ENCODE assay signal across 21 mouse cellular contexts in genomic region chr17:35259621-35260020, GRCm38 (mm10). TPM values are rescaled to one million over a fixed set of nuclear protein-coding genes. Genes with fewer than 3 reads are reported as not detected.
DNase-seq lines count a peak whose midpoint lies in the region; ATAC-seq and TF ChIP-seq lines count a peak whose summit lies in the region.
"Had no signal": no experiment of that assay in that cellular context is flagged by ENCODE, and none has a peak within 500 bp of the region (broad histone marks: within the 10 kb centered on the region; RNA-seq: fewer than 3 reads in every experiment).

No protein-coding gene starts in this region.

- peaks cover 3% of the 10 kb centered on the region; the same call in 1 of the 2 replicates for H3K36me3 ChIP-seq in heart, adult 2 months (ENCODE audit: control insufficient read depth, insufficient read depth, low read length)
- H3K36me3 ChIP-seq in lung, postnatal 0 days (ENCODE audit: insufficient read depth, low read length) = no peaks in the 10 kb centered on the region
- H3K36me3 ChIP-seq in macrophage (ENCODE audit: inconsistent target) = peaks cover 2% of the 10 kb centered on the region; the same call in 1 of the 2 replicates
- H3K36me3 ChIP-seq: embryonic facial prominence, embryonic 13.5 days; forebrain, embryonic 15.5 days; limb, embryonic 13.5 days had no signal

- H3K9me3 ChIP-seq in lung, postnatal 0 days (ENCODE audit: low read length) = no peaks in the 10 kb centered on the region
- H3K9me3 ChIP-seq: embryonic facial prominence, embryonic 13.5 days; forebrain, embryonic 15.5 days; hindbrain, embryonic 10.5 days; limb, embryonic 13.5 days had no signal

- TF ChIP-seq POLR2A in heart, adult 2 months (IDR thresholded peaks at IDR 0.05; ENCODE audit: insufficient read depth, low read depth, low read length) = no peak
- TF ChIP-seq POLR2A in bone marrow, adult 2 months (IDR thresholded peaks at IDR 0.05; ENCODE audit: borderline replicate concordance, control insufficient read depth, low read depth, low read length) = no peak

- TF ChIP-seq CTCF in heart, adult 2 months (IDR thresholded peaks at IDR 0.05) = no peak
- no peak for TF ChIP-seq CTCF in lung, postnatal 0 days (IDR thresholded peaks at IDR 0.05)
- TF ChIP-seq CTCF in bone marrow, adult 2 months (IDR thresholded peaks at IDR 0.05; ENCODE audit: control insufficient read depth, insufficient read depth, low read length) = no peak

- ATAC-seq in lung, postnatal 0 days = no peak
- ATAC-seq: forebrain, embryonic 15.5 days; hindbrain, postnatal 0 days had no signal

- TF ChIP-seq EP300 in heart, adult 2 months (IDR thresholded peaks at IDR 0.05; ENCODE audit: insufficient read depth, low read depth, low read length) = no peak
- TF ChIP-seq EP300 in lung, postnatal 0 days (IDR thresholded peaks at IDR 0.05) = no peak

- no peak overlapping the region for H3K9ac ChIP-seq in heart, adult 2 months (ENCODE audit: low read depth, low read length)
- no peak overlapping the region for H3K9ac ChIP-seq in lung, postnatal 0 days (replicated peaks; ENCODE audit: low read depth)
- H3K9ac ChIP-seq: embryonic facial prominence, embryonic 13.5 days; forebrain, embryonic 15.5 days; limb, embryonic 13.5 days had no signal

- intact Hi-C loops in heart, adult 2 months (cut with DNase I) = loop anchor here (5.0 kb wide), 1 partner anchor 33 kb away; no protein-coding TSS in a partner anchor

- no peak overlapping the region for H3K4me2 ChIP-seq in lung, postnatal 0 days (replicated peaks; ENCODE audit: low read depth, low read length)
- H3K4me2 ChIP-seq: embryonic facial prominence, embryonic 13.5 days; forebrain, embryonic 15.5 days; limb, embryonic 13.5 days; midbrain, embryonic 11.5 days had no signal

- no peak for DNase-seq in heart, adult 2 months
- no peak for DNase-seq in heart, adult 8-10 months (ENCODE audit: low spot score)
- no peak for DNase-seq in lung, postnatal 0 days (ENCODE audit: low spot score)
- DNase-seq in lung, postnatal 14 days = no peak
- no peak for DNase-seq in embryo, embryonic 10.5 days (ENCODE audit: low spot score)
- DNase-seq: adrenal gland, adult 8-10 months; cerebellum, adult 2 months; kidney, postnatal 14 days; layer of hippocampus, postnatal 36 days had no signal

- H3K4me3 ChIP-seq in heart, adult 2 months = no peak overlapping the region
- no peak overlapping the region for H3K4me3 ChIP-seq in lung, postnatal 0 days (ENCODE audit: low read depth, low read length)
- no peak overlapping the region for H3K4me3 ChIP-seq in bone marrow, adult 2 months (replicated peaks; ENCODE audit: control insufficient read depth, low read depth, low read length)
- H3K4me3 ChIP-seq in macrophage (ENCODE audit: inconsistent target) = no peak overlapping the region
- H3K4me3 ChIP-seq: embryonic facial prominence, embryonic 13.5 days; forebrain, embryonic 15.5 days; hindbrain, embryonic 10.5 days; layer of hippocampus, adult 2 months; limb, embryonic 13.5 days had no signal

- WGBS in heart, adult 2 months = 63% methylated on average over 4 of the region's 4 CpGs
- WGBS in lung, postnatal 0 days = 74% methylated on average over 4 of the region's 4 CpGs
- 88% methylated on average over 4 of the region's 4 CpGs for WGBS in bone marrow, adult 2 months
- 93% methylated on average over 4 of the region's 4 CpGs for WGBS in macrophage (ENCODE audit: missing documents)

- H3K79me2 ChIP-seq in heart, adult 2 months (replicated peaks; ENCODE audit: control insufficient read depth, insufficient read depth, low read length) = no peaks in the 10 kb centered on the region
- H3K79me2 ChIP-seq in macrophage (ENCODE audit: inconsistent target) = peaks cover 15% of the 10 kb centered on the region

- no peaks in the 10 kb centered on the region; the same call in 1 of the 2 replicates for H3K4me1 ChIP-seq in heart, adult 2 months (ENCODE audit: control insufficient read depth, insufficient read depth, low read length)
- no peaks in the 10 kb centered on the region; the same call in 1 of the 2 replicates for H3K4me1 ChIP-seq in lung, postnatal 0 days (ENCODE audit: insufficient read depth, low read depth, low read length)
- peaks cover 6% of the 10 kb centered on the region for H3K4me1 ChIP-seq in bone marrow, adult 2 months (ENCODE audit: control insufficient read depth, insufficient read depth, low read length)

- peak overlapping the region; percentile 89 for H3K27ac ChIP-seq in heart, adult 2 months
- 0 out of 2 replicates have a peak overlapping the region, but pooled peaks have one; percentile 20 for H3K27ac ChIP-seq in lung, postnatal 0 days (ENCODE audit: low read length)
- H3K27ac ChIP-seq in bone marrow, adult 2 months (ENCODE audit: control insufficient read depth, insufficient read depth, low read depth, low read length, poor library complexity) = peak overlapping the region; percentile 84
- H3K27ac ChIP-seq in macrophage = peak overlapping the region; percentile 98
- H3K27ac ChIP-seq: embryonic facial prominence, embryonic 13.5 days; forebrain, embryonic 15.5 days; hindbrain, embryonic 10.5 days; hindbrain, postnatal 0 days; layer of hippocampus, adult 2 months; limb, embryonic 13.5 days had no signal

- H3K27me3 ChIP-seq in heart, adult 2 months (ENCODE audit: control insufficient read depth, insufficient read depth, low read length) = no peaks in the 10 kb centered on the region
- H3K27me3 ChIP-seq in lung, postnatal 0 days (replicated peaks; ENCODE audit: insufficient read depth, low read length) = no peaks in the 10 kb centered on the region
- H3K27me3 ChIP-seq: forebrain, embryonic 15.5 days had no signal

RNA-seq across cellular contexts. Expression of gene H2-D1, which starts 2.9 kb away (rescaled TPM):
- 100 to 1,000 TPM; 105 to 131 TPM for total RNA-seq in heart, adult 2 months (2021)
- 222 and 286 TPM in 2 replicates for polyA plus RNA-seq in heart, adult 2 months (2012; rRNA removed)
- total RNA-seq in heart, adult 8-10 months (2022) = 100 to 1,000 TPM; 108 to 169 (median 117) TPM
- 530 and 579 TPM in 2 replicates for polyA plus RNA-seq in lung, postnatal 0 days (2015; fragmentation: Nextera tagmentation; extraction: Ambion mirVana)
- 399 and 727 TPM in 2 replicates for polyA plus RNA-seq in bone marrow, adult 2 months (2011; ENCODE audit: insufficient read depth, insufficient read length, low replicate concordance, missing spikeins)
- total RNA-seq in macrophage (2018; cell fraction: chromatin; rRNA removed) = 1,000 to 10,000 TPM; 1,047 to 3,424 (median 2,210) TPM
- total RNA-seq in macrophage (2018; cell fraction: cytosol; rRNA removed) = 1,000 to 10,000 TPM; 3,633 to 6,553 (median 5,167) TPM
- total RNA-seq in macrophage (2018; cell fraction: nucleus; rRNA removed) = over 10,000 TPM in 1 of 26 experiments, 1,000 to 10,000 TPM in 25; 2,886 to 10,022 (median 6,458) TPM
- 2,972 to 5,352 TPM (median 3,334 TPM) in 3 replicates for polyA plus RNA-seq in macrophage (2018)

RNA-seq across cellular contexts. Expression of gene Ddx39b, which starts 18.1 kb away (rescaled TPM):
- 10 to 100 TPM; 82.3 to 83.4 TPM for total RNA-seq in heart, adult 2 months (2021)
- polyA plus RNA-seq in heart, adult 2 months (2012; rRNA removed) = 148 and 178 TPM in 2 replicates
- 10 to 100 TPM; 76.7 to 92.1 (median 86.6) TPM for total RNA-seq in heart, adult 8-10 months (2022)
- 161 and 170 TPM in 2 replicates for polyA plus RNA-seq in lung, postnatal 0 days (2015; fragmentation: Nextera tagmentation; extraction: Ambion mirVana)
- 275 and 374 TPM in 2 replicates for polyA plus RNA-seq in bone marrow, adult 2 months (2011; ENCODE audit: insufficient read depth, insufficient read length, low replicate concordance, missing spikeins)
- 100 to 1,000 TPM; 305 to 692 (median 502) TPM for total RNA-seq in macrophage (2018; cell fraction: chromatin; rRNA removed)
- total RNA-seq in macrophage (2018; cell fraction: cytosol; rRNA removed) = 100 to 1,000 TPM in 13 of 26 experiments, 10 to 100 TPM in 13; 75.9 to 135 (median 100) TPM
- total RNA-seq in macrophage (2018; cell fraction: nucleus; rRNA removed) = 100 to 1,000 TPM; 313 to 609 (median 458) TPM
- polyA plus RNA-seq in macrophage (2018) = 113 to 158 TPM (median 122 TPM) in 3 replicates

RNA-seq across cellular contexts. Expression of gene Nfkbil1, which starts 24.0 kb away (rescaled TPM):
- 1 to 10 TPM; 6.5 to 8.2 TPM for total RNA-seq in heart, adult 2 months (2021)
- 3.9 and 5.0 TPM in 2 replicates for polyA plus RNA-seq in heart, adult 2 months (2012; rRNA removed)
- total RNA-seq in heart, adult 8-10 months (2022) = 1 to 10 TPM; 8.2 to 9.4 (median 8.5) TPM
- polyA plus RNA-seq in lung, postnatal 0 days (2015; fragmentation: Nextera tagmentation; extraction: Ambion mirVana) = 11.2 and 12.2 TPM in 2 replicates
- 9.9 and 24.9 TPM in 2 replicates for polyA plus RNA-seq in bone marrow, adult 2 months (2011; ENCODE audit: insufficient read depth, insufficient read length, low replicate concordance, missing spikeins)
- 10 to 100 TPM in 24 of 26 experiments, 1 to 10 TPM in 2; 6.7 to 47.8 (median 25.9) TPM for total RNA-seq in macrophage (2018; cell fraction: chromatin; rRNA removed)
- 10 to 100 TPM in 22 of 26 experiments, 1 to 10 TPM in 4; 8.7 to 22.2 (median 18.1) TPM for total RNA-seq in macrophage (2018; cell fraction: cytosol; rRNA removed)
- 10 to 100 TPM in 22 of 26 experiments, 1 to 10 TPM in 4; 8.6 to 27.7 (median 18.6) TPM for total RNA-seq in macrophage (2018; cell fraction: nucleus; rRNA removed)
- 8.3 to 16.7 TPM (median 14.8 TPM) in 3 replicates for polyA plus RNA-seq in macrophage (2018)

RNA-seq across cellular contexts. Expression of gene Atp6v1g2, which starts 26.2 kb away (rescaled TPM):
- total RNA-seq in heart, adult 2 months (2021) = 1 to 10 TPM; 3.0 to 3.2 TPM
- polyA plus RNA-seq in heart, adult 2 months (2012; rRNA removed) = 6.4 and 10.1 TPM in 2 replicates
- 1 to 10 TPM; 1.7 to 3.6 (median 1.9) TPM for total RNA-seq in heart, adult 8-10 months (2022)
- polyA plus RNA-seq in lung, postnatal 0 days (2015; fragmentation: Nextera tagmentation; extraction: Ambion mirVana) = 4.7 and 6.1 TPM in 2 replicates
- 4.1 and 9.9 TPM in 2 replicates for polyA plus RNA-seq in bone marrow, adult 2 months (2011; ENCODE audit: insufficient read depth, insufficient read length, low replicate concordance, missing spikeins)
- 10 to 100 TPM in 18 of 26 experiments, 1 to 10 TPM in 8; 4.2 to 28.2 (median 14.3) TPM for total RNA-seq in macrophage (2018; cell fraction: chromatin; rRNA removed)
- total RNA-seq in macrophage (2018; cell fraction: cytosol; rRNA removed) = 1 to 10 TPM; 2.2 to 6.6 (median 3.8) TPM
- 10 to 100 TPM in 10 of 26 experiments, 1 to 10 TPM in 16; 4.8 to 33.5 (median 8.2) TPM for total RNA-seq in macrophage (2018; cell fraction: nucleus; rRNA removed)
- polyA plus RNA-seq in macrophage (2018) = 5.0 to 12.5 TPM (median 6.9 TPM) in 3 replicates

RNA-seq across cellular contexts. Expression of gene Gm16181, which starts 39.0 kb away (rescaled TPM):
- total RNA-seq in heart, adult 2 months (2021) = not detected
- 2.1 and 3.2 TPM in 2 replicates for polyA plus RNA-seq in heart, adult 2 months (2012; rRNA removed)
- total RNA-seq in heart, adult 8-10 months (2022) = under 1 TPM in 1 of 4 experiments, not detected in 3; 0.72 TPM
- 0.60 TPM in 1 of 2 replicates, not detected in the other for polyA plus RNA-seq in lung, postnatal 0 days (2015; fragmentation: Nextera tagmentation; extraction: Ambion mirVana)
- polyA plus RNA-seq in bone marrow, adult 2 months (2011; ENCODE audit: insufficient read depth, insufficient read length, low replicate concordance, missing spikeins) = not detected in 2 replicates
- 10 to 100 TPM in 3 of 26 experiments, 1 to 10 TPM in 12, not detected in 11; 2.4 to 18.5 (median 7.6) TPM for total RNA-seq in macrophage (2018; cell fraction: chromatin; rRNA removed)
- 1 to 10 TPM in 11 of 26 experiments, under 1 TPM in 7, not detected in 8; 0.51 to 4.6 (median 1.3) TPM for total RNA-seq in macrophage (2018; cell fraction: cytosol; rRNA removed)
- 10 to 100 TPM in 7 of 26 experiments, 1 to 10 TPM in 14, not detected in 5; 1.2 to 30.6 (median 7.2) TPM for total RNA-seq in macrophage (2018; cell fraction: nucleus; rRNA removed)
- not detected in 3 replicates for polyA plus RNA-seq in macrophage (2018)
- total RNA-seq: adrenal gland, adult 8-10 months; hindbrain, postnatal 0 days; layer of hippocampus, adult 2 months; layer of hippocampus, postnatal 36 days; left cerebral cortex, postnatal 14 days had no signal
- polyA plus RNA-seq: C2C12; cerebellum, adult 2 months; embryonic facial prominence, embryonic 13.5 days; heart, embryonic 14.5 days; midbrain, embryonic 11.5 days had no signal

Comparison
In these comparisons a context has a peak if more than half of its experiments do, and no peak if none do; other contexts are left out.
1. H3K27ac ChIP-seq: peak in every context shown above with its lines; median percentile 98 in macrophage; 89 in heart, adult 2 months; 84 in bone marrow, adult 2 months; 20 in lung, postnatal 0 days.